Mouse (Mus musculus): ENCODE results near the gene Plxnb1.

Plxnb1 gene

DNA sequence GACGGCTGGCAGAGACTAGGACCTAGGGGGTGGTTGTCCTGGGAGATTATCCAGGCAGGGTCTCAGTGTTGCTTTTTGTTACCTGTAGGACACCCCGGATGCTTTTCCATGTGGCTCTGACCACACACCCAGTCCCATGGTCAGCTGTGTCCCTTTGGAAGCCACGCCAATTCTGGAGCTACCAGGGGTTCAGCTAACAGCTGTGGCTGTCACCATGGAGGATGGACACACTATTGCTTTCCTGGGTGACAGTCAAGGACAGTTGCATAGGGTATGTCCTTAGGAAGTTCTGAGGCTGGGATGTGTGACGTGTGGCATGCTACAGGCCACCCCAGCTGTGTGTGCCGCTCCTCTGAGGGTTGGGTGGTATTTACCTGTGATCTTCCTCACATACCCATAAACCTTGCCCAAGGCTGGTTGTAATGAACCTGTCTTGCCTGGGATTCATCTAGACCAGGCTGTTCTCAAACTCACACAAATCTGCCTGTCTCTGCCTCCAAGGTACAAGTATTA, 6.8 kb downstream of the Plxnb1 start:
- Histone ChIP-seq H3K36me3 (ENCODE audit: insufficient read depth, low read length) (peaks cover 74% of the 10 kb centered on the region), H3K4me3 (replicated peaks; ENCODE audit: low read length) (no peak overlapping the region), H3K9me3 (ENCODE audit: low read length) (no peaks in the 10 kb centered on the region), H3K27me3 (ENCODE audit: insufficient read depth, low read length) (no peaks in the 10 kb centered on the region), H3K4me1 (replicated peaks; ENCODE audit: low read depth, low read length) (peaks cover 73% of the 10 kb centered on the region)
- TF ChIP-seq CTCF (conservative IDR thresholded peaks at IDR 0.05; ENCODE audit: low read length) (no peak), NANOG (IDR thresholded peaks at IDR 0.05; ENCODE audit: borderline replicate concordance, low read length) (no peak), POU5F1 (IDR thresholded peaks at IDR 0.05; ENCODE audit: borderline replicate concordance, low read length) (no peak)

- no peak for TF ChIP-seq NANOG (IDR thresholded peaks at IDR 0.05; ENCODE audit: borderline replicate concordance, low read length)
- no peaks in the 10 kb centered on the region for H3K9me3 ChIP-seq (ENCODE audit: low read length)
- no peaks in the 10 kb centered on the region for H3K27me3 ChIP-seq (ENCODE audit: insufficient read depth, low read length)
- H3K36me3 ChIP-seq (ENCODE audit: insufficient read depth, low read length): peaks cover 76% of the 10 kb centered on the region
- peaks cover 68% of the 10 kb centered on the region for H3K4me1 ChIP-seq (replicated peaks; ENCODE audit: low read depth, low read length)
- no peak overlapping the region for H3K4me3 ChIP-seq (replicated peaks; ENCODE audit: low read length)
Measured at GRCm38 (mm10) chr9:109102541-109102940, 7.4 kb downstream of the Plxnb1 start.

DNA sequence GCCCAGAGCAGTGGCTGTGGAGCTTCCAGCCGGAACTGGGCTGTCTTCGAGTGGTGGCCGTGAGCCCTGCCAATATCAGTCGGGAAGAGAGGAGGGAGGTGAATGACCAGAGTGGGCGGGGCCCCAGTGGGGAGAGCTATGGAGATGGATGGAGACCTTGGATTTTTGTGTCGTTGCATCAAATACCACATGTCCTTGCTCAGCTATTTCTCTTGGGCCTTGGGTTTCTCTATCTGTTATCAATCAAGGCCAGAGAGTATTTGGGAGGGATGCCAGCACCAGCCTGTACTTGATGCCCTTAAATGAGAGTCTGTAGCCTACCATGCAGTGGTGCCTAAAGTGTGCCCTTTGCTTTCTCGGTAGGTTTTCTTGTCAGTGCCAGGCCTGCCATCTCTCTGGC, 8.1 kb downstream of the Plxnb1 start:
- Histone ChIP-seq H3K4me3 (replicated peaks; ENCODE audit: low read length) (no peak overlapping the region), H3K4me1 (replicated peaks; ENCODE audit: low read depth, low read length) (peaks cover 61% of the 10 kb centered on the region), H3K36me3 (ENCODE audit: insufficient read depth, low read length) (peaks cover 82% of the 10 kb centered on the region), H3K27me3 (ENCODE audit: insufficient read depth, low read length) (no peaks in the 10 kb centered on the region), H3K9me3 (ENCODE audit: low read length) (no peaks in the 10 kb centered on the region)
- TF ChIP-seq NANOG (IDR thresholded peaks at IDR 0.05; ENCODE audit: borderline replicate concordance, low read length) (no peak), POU5F1 (IDR thresholded peaks at IDR 0.05; ENCODE audit: borderline replicate concordance, low read length) (no peak)

DNA sequence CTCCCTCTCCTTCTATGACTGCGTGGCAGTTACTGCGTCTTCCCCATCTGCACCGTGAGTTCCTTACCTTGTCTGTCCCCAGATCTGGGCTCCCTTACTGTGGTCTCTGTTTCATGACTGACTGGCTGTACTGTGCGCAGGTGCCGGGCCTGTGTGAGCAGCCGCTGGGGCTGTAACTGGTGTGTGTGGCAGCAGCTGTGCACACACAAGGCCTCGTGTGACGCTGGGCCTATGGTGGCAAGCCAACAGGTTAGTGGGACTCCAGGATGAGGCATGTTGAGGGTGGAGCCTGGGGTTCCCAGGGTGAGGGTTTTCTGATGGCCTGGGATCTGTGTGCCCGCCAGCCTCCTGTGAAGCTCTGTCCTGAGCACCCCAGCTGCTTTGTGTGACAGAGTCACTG, 8.9 kb downstream of the Plxnb1 start:
- Histone ChIP-seq H3K9me3 (ENCODE audit: low read length) (no peaks in the 10 kb centered on the region; the same call in 1 of the 2 replicates), H3K36me3 (ENCODE audit: insufficient read depth, low read length) (peaks cover 89% of the 10 kb centered on the region), H3K4me1 (replicated peaks; ENCODE audit: low read depth, low read length) (peaks cover 54% of the 10 kb centered on the region), H3K4me3 (replicated peaks; ENCODE audit: low read length) (0 out of 2 replicates have a peak overlapping the region, but pooled peaks have one; percentile 20), H3K27me3 (ENCODE audit: insufficient read depth, low read length) (no peaks in the 10 kb centered on the region)
- TF ChIP-seq POU5F1 (IDR thresholded peaks at IDR 0.05; ENCODE audit: borderline replicate concordance, low read length): no peak
- TF ChIP-seq NANOG (IDR thresholded peaks at IDR 0.05; ENCODE audit: borderline replicate concordance, low read length): no peak
- TF ChIP-seq CTCF (conservative IDR thresholded peaks at IDR 0.05; ENCODE audit: low read length): no peak

DNA sequence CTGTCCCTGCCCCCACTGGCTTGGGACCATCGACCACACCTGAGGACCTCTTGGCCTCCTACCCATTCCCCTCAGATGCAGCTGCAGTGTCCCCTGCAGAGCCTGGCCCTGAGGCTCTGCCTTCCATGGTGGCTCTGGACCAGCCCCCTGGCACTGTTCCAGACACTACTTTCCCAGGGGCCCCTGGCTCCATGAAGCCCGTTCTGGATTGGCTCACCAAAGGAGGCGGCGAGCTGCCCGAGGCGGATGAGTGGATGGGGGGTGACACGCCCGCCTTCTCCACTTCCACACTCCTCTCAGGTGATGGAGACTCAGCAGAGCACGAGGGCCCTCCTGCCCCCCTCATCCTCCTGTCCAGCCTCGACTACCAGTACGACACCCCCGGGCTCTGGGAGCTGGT, 9.8 kb downstream of the Plxnb1 start:
- H3K4me3 ChIP-seq (replicated peaks; ENCODE audit: low read length): no peak overlapping the region
- no peak for TF ChIP-seq NANOG (IDR thresholded peaks at IDR 0.05; ENCODE audit: borderline replicate concordance, low read length)
- TF ChIP-seq CTCF (conservative IDR thresholded peaks at IDR 0.05; ENCODE audit: low read length): no peak
- no peak for TF ChIP-seq POU5F1 (IDR thresholded peaks at IDR 0.05; ENCODE audit: borderline replicate concordance, low read length)
- peaks cover 47% of the 10 kb centered on the region for H3K4me1 ChIP-seq (replicated peaks; ENCODE audit: low read depth, low read length)
- peaks cover 9% of the 10 kb centered on the region; the same call in 1 of the 2 replicates for H3K9me3 ChIP-seq (ENCODE audit: low read length)
- peaks cover 89% of the 10 kb centered on the region for H3K36me3 ChIP-seq (ENCODE audit: insufficient read depth, low read length)
- no peaks in the 10 kb centered on the region for H3K27me3 ChIP-seq (ENCODE audit: insufficient read depth, low read length)

DNA sequence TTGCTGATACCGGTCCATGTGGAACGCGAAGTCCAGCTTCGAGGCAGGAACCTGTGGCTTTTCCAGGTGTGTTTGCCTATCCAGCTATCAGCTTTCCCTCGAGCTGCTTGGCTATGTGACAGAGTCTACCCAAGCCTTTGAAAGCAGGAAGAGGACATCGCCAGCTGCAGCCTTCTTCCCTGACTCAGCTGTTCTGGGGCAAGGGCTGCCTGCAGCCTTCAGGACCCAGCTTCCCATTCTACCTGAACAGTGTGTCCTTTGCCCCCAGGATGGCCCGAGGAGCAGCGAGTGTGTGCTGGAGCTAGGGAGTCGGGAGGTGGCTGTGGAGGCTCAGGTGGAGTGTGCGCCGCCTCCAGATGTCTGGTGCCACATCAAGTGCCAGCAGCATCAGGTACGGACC, 10.5 kb downstream of the Plxnb1 start:
- Histone ChIP-seq H3K9me3 (ENCODE audit: low read length) (peaks cover 13% of the 10 kb centered on the region; the same call in 1 of the 2 replicates), H3K27me3 (ENCODE audit: insufficient read depth, low read length) (no peaks in the 10 kb centered on the region), H3K36me3 (ENCODE audit: insufficient read depth, low read length) (peaks cover 89% of the 10 kb centered on the region), H3K4me1 (replicated peaks; ENCODE audit: low read depth, low read length) (peaks cover 40% of the 10 kb centered on the region), H3K4me3 (replicated peaks; ENCODE audit: low read length) (no peak overlapping the region)
- TF ChIP-seq CTCF (conservative IDR thresholded peaks at IDR 0.05; ENCODE audit: low read length) (no peak), NANOG (IDR thresholded peaks at IDR 0.05; ENCODE audit: borderline replicate concordance, low read length) (no peak), POU5F1 (IDR thresholded peaks at IDR 0.05; ENCODE audit: borderline replicate concordance, low read length) (no peak)

- peaks cover 30% of the 10 kb centered on the region for H3K4me1 ChIP-seq (replicated peaks; ENCODE audit: low read depth, low read length)
- H3K27me3 ChIP-seq (ENCODE audit: insufficient read depth, low read length): no peaks in the 10 kb centered on the region
- TF ChIP-seq POU5F1 (IDR thresholded peaks at IDR 0.05; ENCODE audit: borderline replicate concordance, low read length) (no peak), CTCF (conservative IDR thresholded peaks at IDR 0.05; ENCODE audit: low read length) (no peak), NANOG (IDR thresholded peaks at IDR 0.05; ENCODE audit: borderline replicate concordance, low read length) (no peak)
- H3K36me3 ChIP-seq (ENCODE audit: insufficient read depth, low read length): peaks cover 95% of the 10 kb centered on the region
- no peak overlapping the region for H3K4me3 ChIP-seq (replicated peaks; ENCODE audit: low read length)
- peaks cover 13% of the 10 kb centered on the region; the same call in 1 of the 2 replicates for H3K9me3 ChIP-seq (ENCODE audit: low read length)
Measured at GRCm38 (mm10) chr9:109107341-109107740, 12.2 kb downstream of the Plxnb1 start.

DNA sequence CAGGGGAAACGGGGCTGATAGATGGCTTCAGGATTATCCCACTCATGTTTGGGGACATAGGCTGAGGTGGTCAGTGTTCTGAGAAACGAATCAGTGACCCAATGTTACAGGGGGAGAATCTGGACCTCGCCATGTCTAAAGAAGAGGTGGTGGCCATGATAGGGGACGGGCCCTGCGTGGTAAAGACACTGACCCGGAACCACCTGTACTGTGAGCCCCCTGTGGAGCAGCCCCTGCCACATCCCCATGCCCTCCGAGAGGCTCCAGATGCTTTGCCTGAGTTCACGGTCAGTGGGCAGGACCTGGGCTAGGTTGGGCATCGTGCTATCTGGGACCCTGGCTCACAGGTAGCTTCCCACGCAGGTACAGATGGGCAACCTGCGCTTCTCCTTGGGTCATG, 15.1 kb downstream of the Plxnb1 start:
- Histone ChIP-seq H3K4me1 (replicated peaks; ENCODE audit: low read depth, low read length) (peaks cover 11% of the 10 kb centered on the region), H3K36me3 (ENCODE audit: insufficient read depth, low read length) (peaks cover 96% of the 10 kb centered on the region)

DNA sequence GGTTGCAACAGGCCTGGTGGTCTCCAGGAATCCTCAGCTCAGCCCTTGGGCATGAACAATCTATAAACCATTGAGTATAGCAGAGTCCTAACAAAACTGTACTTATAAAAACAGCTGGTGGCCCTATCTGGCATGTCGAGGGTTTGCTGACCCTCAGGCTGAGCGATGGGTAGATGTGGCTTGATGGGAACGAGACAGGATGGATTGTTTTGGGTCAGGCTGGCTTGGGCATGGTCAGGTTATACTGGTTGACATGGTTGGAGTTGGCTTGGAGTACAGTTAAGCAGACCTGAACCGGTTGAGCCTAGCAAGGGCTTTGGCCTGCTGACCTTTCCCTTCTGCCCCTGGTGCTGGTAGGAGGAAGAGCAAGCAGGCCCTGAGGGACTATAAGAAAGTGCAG, 15.9 kb downstream of the Plxnb1 start:
- H3K4me1 ChIP-seq (replicated peaks; ENCODE audit: low read depth, low read length): peaks cover 2% of the 10 kb centered on the region; the same call in 1 of the 2 replicates
- TF ChIP-seq NANOG (IDR thresholded peaks at IDR 0.05; ENCODE audit: borderline replicate concordance, low read length): no peak
- no peak for TF ChIP-seq CTCF (conservative IDR thresholded peaks at IDR 0.05; ENCODE audit: low read length)
- no peak for TF ChIP-seq POU5F1 (IDR thresholded peaks at IDR 0.05; ENCODE audit: borderline replicate concordance, low read length)
- H3K9me3 ChIP-seq (ENCODE audit: low read length): peaks cover 13% of the 10 kb centered on the region; the same call in 1 of the 2 replicates
- peaks cover 96% of the 10 kb centered on the region for H3K36me3 ChIP-seq (ENCODE audit: insufficient read depth, low read length)
- H3K27me3 ChIP-seq (ENCODE audit: insufficient read depth, low read length): no peaks in the 10 kb centered on the region
- no peak overlapping the region for H3K4me3 ChIP-seq (replicated peaks; ENCODE audit: low read length)

More for the DNA sequence above, 15.1 kb downstream of the Plxnb1 start:
- Histone ChIP-seq H3K9me3 (ENCODE audit: low read length) (peaks cover 13% of the 10 kb centered on the region; the same call in 1 of the 2 replicates), H3K27me3 (ENCODE audit: insufficient read depth, low read length) (no peaks in the 10 kb centered on the region), H3K4me3 (replicated peaks; ENCODE audit: low read length) (no peak overlapping the region)
- TF ChIP-seq CTCF (conservative IDR thresholded peaks at IDR 0.05; ENCODE audit: low read length) (no peak), POU5F1 (IDR thresholded peaks at IDR 0.05; ENCODE audit: borderline replicate concordance, low read length) (no peak), NANOG (IDR thresholded peaks at IDR 0.05; ENCODE audit: borderline replicate concordance, low read length) (no peak)
